Mouse (Mus musculus) kidney, embryonic 14.5 days (tissue): Measurements from ENCODE around the gene Pon2. TPM values are rescaled to one million over a fixed set of nuclear protein-coding genes. Genes with fewer than 3 reads are reported as not detected.
"Not testable (repeated sequence)": the region's sequence is repeated elsewhere in the genome, so short reads cannot be mapped to it uniquely, and the experiment has no call there.

ENCODE experiments used
- ATAC-seq: fragments of 200-750 bp; cut with Nextera tagmentation; 2 replicates; pipeline ENCODE4 v1.8.0; 2017; ENCODE audit warnings: moderate number of reproducible peaks, mild to moderate bottlenecking, moderate TSS enrichment, moderate library complexity; ENCODE audit not compliant: low FRiP score, low TSS enrichment
- H3K27ac ChIP-seq: fragments of 300-500 bp; sonication (generic); 2 replicates; pipeline ENCODE4 v1.5.1; 2014; ENCODE audit warnings: low read depth, mild to moderate bottlenecking, low read length, moderate library complexity, mixed read lengths
- H3K27me3 ChIP-seq: fragments of 300-500 bp; sonication (generic); 2 replicates; pipeline ENCODE4 v1.6.1; 2014; ENCODE audit warnings: mild to moderate bottlenecking, low read length; ENCODE audit not compliant: control insufficient read depth, insufficient read depth
- H3K36me3 ChIP-seq: fragments of 300-500 bp; sonication (generic); 2 replicates; pipeline ENCODE4 v1.6.1; 2014; ENCODE audit warnings: low read length, mixed read lengths; ENCODE audit not compliant: control insufficient read depth, insufficient read depth
- H3K4me1 ChIP-seq: fragments of 300-500 bp; sonication (generic); 2 replicates; pipeline ENCODE4 v1.6.1; 2014; ENCODE audit warnings: low read length, mixed read lengths; ENCODE audit not compliant: control insufficient read depth, insufficient read depth
- H3K4me2 ChIP-seq: fragments of 300-500 bp; sonication (generic); replicated peaks from 2 replicates; pipeline ENCODE4 v1.6.1; 2014; ENCODE audit warnings: low read depth, mild to moderate bottlenecking, low read length
- H3K4me3 ChIP-seq: fragments of 300-500 bp; sonication (generic); 2 replicates; pipeline ENCODE4 v1.5.1; 2014; ENCODE audit warnings: mild to moderate bottlenecking, low read length
- H3K9ac ChIP-seq: fragments of 300-500 bp; sonication (generic); 2 replicates; pipeline ENCODE4 v1.6.1; 2014; ENCODE audit warnings: low read depth, mild to moderate bottlenecking, low read length, moderate library complexity
- H3K9me3 ChIP-seq: fragments of 300-500 bp; sonication (generic); 2 replicates; pipeline ENCODE4 v1.6.1; 2016; ENCODE audit warnings: low read length; ENCODE audit not compliant: control insufficient read depth
- WGBS: fragments of 180-500 bp; shearing (Covaris S2); extraction: QIAGEN DNeasy Blood & Tissue Kit; methylation state at CpG from one replicate; pipeline ENCODE4 v1.1.7; 2014; 5-methylcytosine and 5-hydroxymethylcytosine counted together
- polyA plus RNA-seq: library from polyadenylated mRNA; unstranded; fragments of >200 nt; fragmentation: Nextera tagmentation; extraction: Ambion mirVana; gene quantifications from 2 replicates; pipeline ENCODE4 v1.2.1, GENCODE M21; 2014

The Pon2 gene
- polyA plus RNA-seq, 1 experiment from 2014 or later, result 32.6 TPM

- not testable (repeated sequence) for H3K27ac ChIP-seq, H3K4me1 ChIP-seq, H3K9me3 ChIP-seq, H3K4me3 ChIP-seq, H3K9ac ChIP-seq, H3K27me3 ChIP-seq, H3K4me2 ChIP-seq, H3K36me3 ChIP-seq, ATAC-seq
- 91% methylated on average over 2 of the region's 2 CpGs for WGBS
These were observed 74.7 kb downstream of the Pon2 start for GRCm38 (mm10) chr6:5223551-5223950.

GRCm38 (mm10) chr6:5222080-5222479 is 76.2 kb downstream of the Pon2 start:
- Histone ChIP-seq H3K9ac (no peak overlapping the region), H3K27ac (no peak overlapping the region), H3K27me3 (no peaks in the 10 kb centered on the region), H3K4me2 (no peak overlapping the region), H3K4me1 (no peaks in the 10 kb centered on the region), H3K9me3 (no peaks in the 10 kb centered on the region), H3K36me3 (no peaks in the 10 kb centered on the region), H3K4me3 (no peak overlapping the region)
- ATAC-seq, result no peak
- 72% methylated on average over 3 of the region's 3 CpGs for WGBS

GRCm38 (mm10) chr6:5218190-5218589 is 80.1 kb downstream of the Pon2 start:
- H3K27ac ChIP-seq, result no peak overlapping the region
- H3K4me1 ChIP-seq, result no peaks in the 10 kb centered on the region
- 93% methylated on average over 4 of the region's 4 CpGs for WGBS
- H3K4me3 ChIP-seq, result no peak overlapping the region
- no peak overlapping the region for H3K9ac ChIP-seq
- no peak for ATAC-seq
- no peaks in the 10 kb centered on the region for H3K9me3 ChIP-seq
- H3K36me3 ChIP-seq, result no peaks in the 10 kb centered on the region
- no peak overlapping the region for H3K4me2 ChIP-seq
- H3K27me3 ChIP-seq, result no peaks in the 10 kb centered on the region

Other genes with a start within 250 kb of the Pon2 start
- 0.37 TPM in 1 of 2 replicates, not detected in the other for gene Pon1, start 104.5 kb downstream of the Pon2 start, polyA plus RNA-seq
- 10.3 and 13.3 TPM in 2 replicates for gene Pon3, start 42.2 kb downstream of the Pon2 start, polyA plus RNA-seq
- 32.3 and 40.6 TPM in 2 replicates for gene Asb4, start 84.9 kb upstream of the Pon2 start, polyA plus RNA-seq
- 1.3 and 3.6 TPM in 2 replicates for gene Pdk4, start 197.9 kb upstream of the Pon2 start, polyA plus RNA-seq